Mouse (Mus musculus) lung, postnatal 25 days (tissue): ENCODE data around the gene Bach2.

ENCODE experiments used
- DNase-seq: peaks from one replicate; pipeline ENCODE4 v3.0.0; 2022; ENCODE audit warnings: low spot score

Bach2 gene

GRCm38 (mm10) chr4:32330584-32331314, 92.1 kb downstream of the Bach2 start:
- no peak for DNase-seq

- DNase-seq = no peak
These were observed 93.4 kb downstream of the Bach2 start for GRCm38 (mm10) chr4:32332028-32332427.

- no peak for DNase-seq
These were observed 95.5 kb downstream of the Bach2 start for GRCm38 (mm10) chr4:32334131-32334530.

DNA sequence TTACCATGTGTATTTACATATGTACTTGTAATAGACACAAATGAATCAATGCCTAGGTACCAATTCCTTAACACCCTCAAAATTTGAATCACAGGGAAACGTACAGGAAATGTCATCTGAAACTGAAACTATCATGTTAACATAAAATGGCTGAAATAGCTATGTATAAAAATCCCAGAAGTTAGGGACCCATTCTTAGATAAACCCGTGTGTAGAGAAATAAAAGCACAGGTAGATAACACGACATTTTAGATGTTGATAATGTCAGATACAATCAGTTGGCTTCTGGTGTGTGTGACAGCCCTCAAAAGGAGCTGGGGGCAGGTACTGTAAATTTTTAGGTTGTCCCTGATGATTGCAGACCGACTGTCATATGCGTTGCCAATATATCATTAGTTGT, 96.2 kb downstream of the Bach2 start:
- no peak for DNase-seq

DNA sequence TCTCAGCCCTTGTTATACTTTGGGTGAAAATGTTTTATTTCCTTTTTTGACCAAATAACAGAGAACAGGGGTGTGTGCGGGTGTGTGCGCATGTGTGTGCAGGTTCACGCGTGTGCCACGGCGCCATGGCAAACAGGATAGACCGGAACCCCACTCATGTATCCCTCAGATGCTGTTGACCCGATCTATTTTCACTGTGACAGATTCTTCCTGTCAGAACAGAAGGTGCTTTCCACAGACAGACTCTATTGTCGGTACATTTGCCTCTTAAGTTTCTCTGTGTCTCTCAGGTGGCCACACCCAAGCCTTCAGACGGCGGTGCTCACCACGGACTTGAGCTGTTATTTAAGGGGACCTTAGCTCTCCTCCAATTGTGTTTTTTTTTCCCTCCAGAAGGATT, 97.1 kb downstream of the Bach2 start:
- peak; percentile 47 for DNase-seq

GRCm38 (mm10) chr4:32336642-32337041, 98.0 kb downstream of the Bach2 start:
- DNase-seq = peak; percentile 35

GRCm38 (mm10) chr4:32337638-32338037, 99.0 kb downstream of the Bach2 start:
- DNase-seq = peak; percentile 89

DNA sequence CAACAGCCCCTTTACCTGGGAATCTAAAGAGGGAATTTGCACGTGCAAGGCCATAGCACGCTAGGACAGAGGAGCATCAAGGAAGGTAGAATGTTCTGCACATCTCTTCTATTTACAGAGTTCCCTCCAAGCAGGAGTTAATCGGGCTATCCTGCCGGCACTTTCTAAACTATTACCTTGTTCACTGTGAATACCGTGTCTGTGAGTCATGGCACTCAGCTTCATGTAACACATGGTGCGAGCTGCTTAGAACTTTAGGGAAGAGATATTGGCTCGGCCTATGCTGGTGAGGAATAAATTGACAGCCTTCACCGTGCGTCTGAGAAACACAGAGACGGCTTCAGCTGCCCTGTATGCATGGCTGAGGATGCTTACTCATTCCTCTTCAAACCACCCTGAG, 99.8 kb downstream of the Bach2 start:
- no peak for DNase-seq

GRCm38 (mm10) chr4:32340844-32341243, 102.2 kb downstream of the Bach2 start:
- DNase-seq = no peak

DNA sequence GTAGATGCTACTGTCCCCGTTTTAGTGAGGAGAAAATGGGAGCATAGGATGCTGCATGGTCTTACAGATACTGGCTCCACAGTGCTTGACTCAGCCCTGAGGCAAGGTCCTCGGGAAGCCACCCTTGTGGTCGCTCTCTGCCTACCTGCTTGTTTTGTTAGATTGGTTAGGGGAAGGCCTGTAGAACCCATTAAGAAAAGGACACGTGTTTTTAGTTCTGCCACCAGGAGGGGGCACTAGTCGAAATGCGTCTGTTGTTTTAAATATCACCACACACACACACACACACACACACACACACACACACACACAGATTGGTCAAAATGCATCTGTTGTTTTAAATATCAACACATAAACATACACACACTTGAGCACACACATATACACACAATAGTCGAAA, 103.7 kb downstream of the Bach2 start:
- DNase-seq = no peak

DNA sequence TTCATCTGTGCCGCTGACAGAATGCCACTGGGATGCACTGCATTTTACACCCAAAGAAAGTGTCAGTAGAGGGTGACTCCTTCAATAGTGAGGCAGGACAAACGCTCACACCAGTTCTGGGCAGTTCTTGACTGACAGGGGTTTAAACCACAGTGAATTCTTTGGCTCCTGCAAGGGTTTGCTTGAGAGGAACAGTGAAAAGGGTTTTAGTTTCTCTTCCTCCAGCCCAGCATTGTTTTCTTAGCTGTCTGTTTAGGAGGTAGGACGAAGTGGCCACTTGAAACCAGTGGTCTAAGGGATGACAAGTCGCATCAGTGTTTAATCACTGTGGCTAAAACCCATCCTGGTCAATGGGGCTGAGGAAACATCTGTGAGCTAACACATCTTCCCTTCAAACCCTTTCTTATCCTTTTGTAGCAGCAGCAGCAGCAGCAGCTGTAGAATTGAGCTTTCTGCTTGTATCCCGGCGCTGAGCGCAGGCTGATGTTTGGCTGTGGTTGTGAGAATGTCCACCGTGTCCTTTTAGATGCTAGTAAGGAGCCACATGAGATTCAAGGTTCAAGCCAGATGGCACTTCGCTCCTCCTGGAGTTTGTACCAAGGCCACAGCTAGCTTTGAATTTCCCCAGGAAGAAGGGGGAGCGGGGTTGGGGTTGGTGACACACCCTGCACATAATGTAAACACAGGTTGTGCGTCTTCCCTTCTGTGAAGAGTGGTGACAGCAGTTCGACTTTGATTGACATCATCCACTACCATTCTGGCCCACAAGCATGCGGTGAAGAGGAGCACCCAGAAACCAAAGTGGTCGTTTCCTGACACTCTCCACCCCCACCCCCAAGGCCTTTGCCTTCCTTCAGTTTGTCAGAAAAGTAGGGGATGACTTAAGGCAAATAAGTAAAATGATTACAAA, 104.9 kb downstream of the Bach2 start:
- peak; percentile 68 for DNase-seq

DNA sequence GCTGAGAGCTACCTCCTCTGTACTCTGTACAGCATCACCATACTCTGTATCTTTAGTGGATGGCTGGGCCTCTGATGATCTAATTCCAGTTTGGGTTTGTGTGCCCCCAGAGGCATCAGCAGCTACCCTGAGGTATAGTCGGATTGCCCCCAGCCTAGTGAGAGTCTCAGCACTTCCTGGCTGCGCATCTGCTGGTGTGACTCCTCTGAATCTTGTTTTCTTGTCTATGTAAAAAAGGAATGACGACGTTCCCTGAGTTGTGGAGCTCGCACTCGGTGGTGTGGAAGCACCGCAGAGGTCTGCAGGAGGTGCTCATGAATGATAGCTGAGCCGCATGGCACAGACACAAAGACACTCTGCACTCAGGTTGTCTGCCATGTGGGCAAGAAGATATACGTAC, 105.7 kb downstream of the Bach2 start:
- DNase-seq = no peak

DNA sequence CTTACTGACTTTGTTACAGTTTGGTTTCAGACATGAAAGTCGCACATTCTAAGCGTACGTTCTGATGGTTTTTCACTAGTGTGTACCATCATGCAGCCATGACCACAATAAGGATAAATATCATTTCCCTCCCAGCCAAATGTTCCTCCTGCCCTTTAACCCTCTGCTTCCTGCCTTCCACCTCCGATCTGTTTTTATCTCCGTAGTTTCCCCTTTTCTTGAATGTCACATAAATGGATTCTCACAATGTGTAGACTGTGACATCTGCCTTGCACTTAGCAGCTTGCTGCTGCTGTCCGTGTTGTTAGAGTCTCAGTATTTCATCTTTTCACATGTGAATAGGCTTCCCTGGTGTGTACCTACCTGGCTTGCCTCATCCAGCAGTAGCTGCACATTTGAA, 108.6 kb downstream of the Bach2 start:
- DNase-seq = no peak

DNA sequence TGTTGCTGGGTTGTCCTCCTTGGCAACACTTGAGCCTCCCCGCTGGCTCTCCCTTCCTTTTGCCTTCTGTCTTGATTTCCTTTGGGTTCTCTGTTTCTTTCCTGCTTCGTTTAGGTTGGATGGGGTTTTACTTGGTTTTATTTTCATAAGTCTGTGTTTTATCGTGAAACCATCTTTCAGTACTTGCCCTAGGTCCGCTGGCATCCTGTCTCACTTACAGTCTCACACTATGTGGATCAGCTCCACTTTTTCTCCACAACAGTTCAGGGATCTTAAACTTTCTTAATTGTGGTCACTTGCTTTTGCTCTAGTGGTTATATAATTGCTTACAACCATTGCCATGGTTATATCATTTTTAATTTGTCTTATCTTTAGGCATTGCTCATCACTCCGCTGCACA, 109.1 kb downstream of the Bach2 start:
- no peak for DNase-seq

GRCm38 (mm10) chr4:32349361-32349760, 110.8 kb downstream of the Bach2 start:
- DNase-seq = no peak

DNA sequence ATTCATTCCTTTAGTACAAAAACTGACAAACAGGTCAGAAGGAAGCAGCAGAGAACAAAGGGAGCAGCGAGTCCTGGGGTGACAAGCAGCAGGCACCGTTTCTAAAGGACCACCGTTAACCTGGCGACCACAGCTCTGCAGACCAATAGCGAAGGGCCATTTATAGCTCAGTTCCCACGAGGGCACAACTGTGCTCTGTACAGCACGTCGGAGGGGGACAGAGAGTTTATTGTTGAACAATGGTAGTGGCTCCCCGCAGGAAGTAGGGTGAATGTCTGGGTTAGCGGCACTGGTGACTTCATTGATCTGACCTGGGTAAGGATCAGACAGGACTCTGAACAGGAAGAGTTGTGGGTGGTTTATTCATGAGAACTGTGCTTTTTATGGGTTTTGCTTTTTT, 112.6 kb downstream of the Bach2 start:
- DNase-seq = peak; percentile 32

DNA sequence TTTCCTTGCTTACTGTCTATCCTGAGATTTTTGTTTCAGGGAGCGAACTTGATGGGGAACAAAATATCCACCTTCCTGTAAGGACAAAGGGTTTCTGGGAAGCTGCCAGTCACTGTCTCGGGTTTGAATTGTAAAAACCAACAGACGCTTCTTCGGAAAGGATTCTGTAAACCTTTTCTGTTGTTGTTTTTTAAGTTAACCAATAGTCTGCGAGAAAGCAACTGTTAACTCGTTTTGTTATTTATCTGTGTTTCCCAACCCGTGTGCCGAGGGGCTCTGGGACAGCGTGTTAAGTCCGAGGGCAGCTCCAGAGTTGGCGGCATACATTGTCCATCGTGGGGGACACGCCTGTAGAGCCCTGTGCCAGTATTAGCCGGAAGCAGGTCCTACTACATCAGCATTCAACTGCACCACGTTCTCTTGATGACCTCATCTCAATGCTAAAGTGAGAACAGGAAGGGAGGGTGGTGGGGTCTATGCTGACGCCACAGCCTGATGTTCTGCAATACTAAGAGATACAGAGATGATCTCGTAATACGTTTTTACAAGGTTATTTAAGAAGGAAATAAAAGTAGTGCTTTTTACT, 113.2 kb downstream of the Bach2 start:
- peak; percentile 67 for DNase-seq

DNA sequence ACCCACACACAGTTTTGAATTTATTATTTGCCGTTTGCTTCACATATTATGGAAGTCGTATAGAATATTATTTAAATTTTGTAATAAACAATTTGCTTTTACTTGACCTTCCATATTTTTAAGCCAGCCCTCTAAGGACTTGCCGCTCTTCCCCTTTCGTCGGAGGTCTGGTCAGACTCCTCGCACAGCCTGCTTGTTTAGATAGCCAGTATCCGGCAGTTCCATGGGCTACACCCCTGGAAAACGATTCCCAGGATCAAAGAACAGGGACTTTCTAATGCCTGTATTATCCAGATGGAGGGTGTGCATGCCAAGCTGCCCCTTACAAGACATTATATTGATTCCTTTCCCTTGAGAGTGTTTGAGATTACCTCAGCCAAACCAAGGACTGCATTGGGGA, 113.8 kb downstream of the Bach2 start:
- DNase-seq = no peak

DNA sequence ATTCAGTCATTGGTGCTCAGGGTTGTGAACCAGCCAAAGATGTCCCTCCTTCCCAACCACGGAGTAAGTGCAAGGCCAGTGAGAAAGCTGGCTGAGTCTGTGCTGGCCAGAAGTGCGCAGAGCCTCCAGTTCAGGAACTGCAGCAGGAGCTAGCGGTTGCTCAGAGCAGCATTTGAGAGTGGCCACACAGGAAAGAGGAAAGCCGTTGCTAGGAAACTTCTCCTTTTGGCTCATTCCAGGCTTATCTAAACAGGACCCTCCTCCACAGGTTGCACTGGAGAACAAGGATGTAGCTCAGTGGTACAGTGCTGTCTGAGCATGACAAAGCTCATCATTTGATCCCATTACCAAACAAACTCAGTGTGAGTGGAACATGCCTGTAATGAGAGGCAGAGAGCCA, 114.2 kb downstream of the Bach2 start:
- no peak for DNase-seq

GRCm38 (mm10) chr4:32355935-32356617, 117.5 kb downstream of the Bach2 start:
- DNase-seq = no peak

DNA sequence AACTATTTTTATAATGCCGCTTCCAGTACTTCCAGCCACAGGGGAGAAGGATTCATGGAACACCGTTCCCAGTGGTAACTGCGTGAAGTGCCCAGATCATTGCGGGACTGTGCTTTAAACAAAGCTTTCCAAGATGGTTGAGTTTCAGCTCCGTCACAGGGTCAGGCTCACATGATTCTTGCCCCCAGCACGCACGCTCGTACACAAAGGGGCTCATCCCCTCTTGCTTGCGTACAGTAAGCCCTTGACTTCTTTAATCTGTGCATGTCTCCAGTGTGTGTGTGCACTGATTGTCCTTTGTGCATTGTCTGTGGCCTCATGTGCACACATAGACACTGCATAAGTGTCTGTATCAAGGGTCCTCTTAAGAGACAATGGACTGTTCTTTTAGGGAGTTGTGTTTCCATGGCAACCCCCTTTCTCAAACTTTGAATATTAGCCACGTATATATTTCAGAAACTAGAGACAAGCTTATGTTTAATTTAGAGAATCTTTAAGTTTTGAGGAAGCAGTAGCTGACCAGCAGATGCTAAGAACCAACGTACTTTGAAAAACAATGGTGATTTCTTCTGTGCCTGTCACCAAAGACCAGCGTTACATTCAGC, 119.5 kb downstream of the Bach2 start:
- no peak for DNase-seq
